ENCODE assay signal across 8 mouse cellular contexts in the genomic region with DNA sequence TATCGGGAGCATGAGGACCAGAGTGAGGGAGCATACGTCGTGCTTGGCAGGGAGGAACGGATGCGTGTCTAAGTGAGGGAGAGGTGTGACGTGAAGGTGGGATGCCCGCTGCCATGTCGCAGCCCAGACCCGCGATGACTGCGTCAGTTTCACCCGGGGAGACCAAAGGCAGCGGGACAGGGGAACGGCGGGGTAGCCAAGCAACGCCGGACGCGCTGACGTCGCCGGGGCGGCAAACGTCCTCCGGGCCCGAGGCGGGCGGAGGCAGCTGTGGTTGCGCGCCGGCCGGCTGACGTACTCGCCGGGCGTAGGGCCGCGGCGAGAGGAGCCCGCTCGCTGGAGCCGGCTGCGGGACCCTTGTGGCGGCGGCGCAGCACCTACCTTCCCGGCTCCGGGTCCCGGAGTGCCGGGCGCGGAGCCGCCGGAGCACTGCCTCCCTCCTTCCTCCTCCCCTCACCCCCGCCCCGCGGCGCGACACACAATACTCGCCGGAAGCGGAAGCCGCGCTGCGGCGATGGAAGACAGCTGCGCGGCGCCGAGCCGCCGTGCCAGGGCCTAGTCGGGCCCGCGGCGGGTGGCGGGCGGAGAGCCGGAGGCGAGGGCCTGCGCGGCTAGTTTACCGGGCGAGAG. TPM values are rescaled to one million over a fixed set of nuclear protein-coding genes. Genes with fewer than 3 reads are reported as not detected.
DNase-seq lines count a peak whose midpoint lies in the region; ATAC-seq and TF ChIP-seq lines count a peak whose summit lies in the region.

No protein-coding gene starts in this region.

- peak overlapping the region; percentile 78 for H3K27ac ChIP-seq in bone marrow macrophage, adult 2 months (ENCODE audit: insufficient read depth, low read depth, low read length)
- peak overlapping the region; percentile 95 for H3K27ac ChIP-seq in embryonic facial prominence, embryonic 15.5 days (replicated peaks)
- H3K27ac ChIP-seq in limb, embryonic 13.5 days: peak overlapping the region; percentile 90
- H3K27ac ChIP-seq in midbrain, embryonic 15.5 days: peak overlapping the region; percentile 99

- peak overlapping the region; percentile 82 for H3K4me2 ChIP-seq in embryonic facial prominence, embryonic 15.5 days (replicated peaks)
- H3K4me2 ChIP-seq in limb, embryonic 13.5 days (replicated peaks): peak overlapping the region; percentile 94
- peak overlapping the region; percentile 88 for H3K4me2 ChIP-seq in midbrain, embryonic 15.5 days

- TF ChIP-seq POLR2A in bone marrow macrophage, adult 2 months (IDR thresholded peaks at IDR 0.05; ENCODE audit: borderline replicate concordance, low read depth, low read length): 0 out of 2 replicates have a peak, but pooled peaks have one; percentile 67

- no peaks in the 10 kb centered on the region for H3K9me3 ChIP-seq in embryonic facial prominence, embryonic 15.5 days (replicated peaks)
- no peaks in the 10 kb centered on the region for H3K9me3 ChIP-seq in limb, embryonic 13.5 days
- H3K9me3 ChIP-seq in midbrain, embryonic 15.5 days: no peaks in the 10 kb centered on the region

- DNase-seq in A20 (ENCODE audit: low read depth, low spot score): peak; percentile 96
- DNase-seq in heart, adult 8-10 months (ENCODE audit: low spot score): peak; percentile 88
- DNase-seq in kidney, adult 9 months: peak; percentile 89
- peak; percentile 82 to 92 for DNase-seq in spleen, adult 18-20 months

- H3K36me3 ChIP-seq in embryonic facial prominence, embryonic 15.5 days: peaks cover 30% of the 10 kb centered on the region
- H3K36me3 ChIP-seq in limb, embryonic 13.5 days: peaks cover 49% of the 10 kb centered on the region
- peaks cover 16% of the 10 kb centered on the region for H3K36me3 ChIP-seq in midbrain, embryonic 15.5 days (replicated peaks)

- under 1% methylated on average over 80 of the region's 84 CpGs for WGBS in embryonic facial prominence, embryonic 15.5 days
- WGBS in limb, embryonic 13.5 days: under 1% methylated on average over 64 of the region's 84 CpGs
- under 1% methylated on average over 76 of the region's 84 CpGs for WGBS in midbrain, embryonic 15.5 days

- ATAC-seq in embryonic facial prominence, embryonic 15.5 days (ENCODE audit: insufficient number of reproducible peaks, low FRiP score, low TSS enrichment, low read depth): peak; percentile 93
- peak; percentile 91 for ATAC-seq in limb, embryonic 13.5 days (ENCODE audit: low FRiP score, low read depth)
- peak; percentile 94 for ATAC-seq in midbrain, embryonic 15.5 days (replicated peaks)

- TF ChIP-seq CTCF in bone marrow macrophage, adult 2 months (IDR thresholded peaks at IDR 0.05; ENCODE audit: low read depth, low read length): no peak

- peak overlapping the region; percentile 77 for H3K4me3 ChIP-seq in bone marrow macrophage, adult 2 months (ENCODE audit: insufficient read depth, low read length)
- peak overlapping the region; percentile 97 for H3K4me3 ChIP-seq in embryonic facial prominence, embryonic 15.5 days (replicated peaks)
- H3K4me3 ChIP-seq in limb, embryonic 13.5 days: peak overlapping the region; percentile 87
- peak overlapping the region; percentile 91 for H3K4me3 ChIP-seq in midbrain, embryonic 15.5 days

- no peaks in the 10 kb centered on the region for H3K27me3 ChIP-seq in embryonic facial prominence, embryonic 15.5 days
- no peaks in the 10 kb centered on the region for H3K27me3 ChIP-seq in limb, embryonic 13.5 days
- H3K27me3 ChIP-seq in midbrain, embryonic 15.5 days (replicated peaks): no peaks in the 10 kb centered on the region

- H3K9ac ChIP-seq in embryonic facial prominence, embryonic 15.5 days: peak overlapping the region; percentile 97
- peak overlapping the region; percentile 92 for H3K9ac ChIP-seq in limb, embryonic 13.5 days
- H3K9ac ChIP-seq in midbrain, embryonic 15.5 days: peak overlapping the region; percentile 95

- H3K4me1 ChIP-seq in bone marrow macrophage, adult 2 months (ENCODE audit: control insufficient read depth, insufficient read depth, low read length): peaks cover 28% of the 10 kb centered on the region
- H3K4me1 ChIP-seq in embryonic facial prominence, embryonic 15.5 days: peaks cover 25% of the 10 kb centered on the region
- H3K4me1 ChIP-seq in limb, embryonic 13.5 days: peaks cover 31% of the 10 kb centered on the region
- peaks cover 32% of the 10 kb centered on the region for H3K4me1 ChIP-seq in midbrain, embryonic 15.5 days

RNA-seq across cellular contexts. Expression of a gene that starts 1.0 kb away (rescaled TPM):
- 14.5 and 14.8 TPM in 2 replicates for polyA plus RNA-seq in bone marrow macrophage, adult 2 months (2012; ENCODE audit: insufficient read depth, insufficient read length, missing spikeins)
- 17.0 and 19.1 TPM in 2 replicates for polyA plus RNA-seq in embryonic facial prominence, embryonic 15.5 days (2015; fragmentation: Nextera tagmentation; extraction: Ambion mirVana)
- 1 to 10 TPM; 6.3 to 7.1 (median 6.9) TPM for total RNA-seq in heart, adult 8-10 months (2022)
- 22.0 and 23.1 TPM in 2 replicates for polyA plus RNA-seq in limb, embryonic 13.5 days (2015; fragmentation: Nextera tagmentation; extraction: Ambion mirVana)
- 29.0 and 31.2 TPM in 2 replicates for polyA plus RNA-seq in midbrain, embryonic 15.5 days (2015; fragmentation: Nextera tagmentation; extraction: Ambion mirVana)

RNA-seq across cellular contexts. Expression of a gene that starts 13.2 kb away (rescaled TPM):
- polyA plus RNA-seq in bone marrow macrophage, adult 2 months (2012; ENCODE audit: insufficient read depth, insufficient read length, missing spikeins): 69.5 and 84.4 TPM in 2 replicates
- polyA plus RNA-seq in embryonic facial prominence, embryonic 15.5 days (2015; fragmentation: Nextera tagmentation; extraction: Ambion mirVana): 104 and 107 TPM in 2 replicates
- total RNA-seq in heart, adult 8-10 months (2022): 10 to 100 TPM; 34.4 to 55.3 (median 45.5) TPM
- 92.5 and 96.7 TPM in 2 replicates for polyA plus RNA-seq in limb, embryonic 13.5 days (2015; fragmentation: Nextera tagmentation; extraction: Ambion mirVana)
- 124 and 138 TPM in 2 replicates for polyA plus RNA-seq in midbrain, embryonic 15.5 days (2015; fragmentation: Nextera tagmentation; extraction: Ambion mirVana)

RNA-seq across cellular contexts. Expression of a gene that starts 15.2 kb away (rescaled TPM):
- polyA plus RNA-seq in bone marrow macrophage, adult 2 months (2012; ENCODE audit: insufficient read depth, insufficient read length, missing spikeins): not detected in 2 replicates
- polyA plus RNA-seq in embryonic facial prominence, embryonic 15.5 days (2015; fragmentation: Nextera tagmentation; extraction: Ambion mirVana): 0.30 TPM in 1 of 2 replicates, not detected in the other
- not detected for total RNA-seq in heart, adult 8-10 months (2022)
- 0.31 TPM in 1 of 2 replicates, not detected in the other for polyA plus RNA-seq in limb, embryonic 13.5 days (2015; fragmentation: Nextera tagmentation; extraction: Ambion mirVana)
- polyA plus RNA-seq in midbrain, embryonic 15.5 days (2015; fragmentation: Nextera tagmentation; extraction: Ambion mirVana): 0.20 and 0.35 TPM in 2 replicates

RNA-seq across cellular contexts. Expression of a gene that starts 54.9 kb away (rescaled TPM):
- not detected in 2 replicates for polyA plus RNA-seq in bone marrow macrophage, adult 2 months (2012; ENCODE audit: insufficient read depth, insufficient read length, missing spikeins)
- polyA plus RNA-seq in embryonic facial prominence, embryonic 15.5 days (2015; fragmentation: Nextera tagmentation; extraction: Ambion mirVana): not detected in 2 replicates
- total RNA-seq in heart, adult 8-10 months (2022): not detected
- not detected in 2 replicates for polyA plus RNA-seq in limb, embryonic 13.5 days (2015; fragmentation: Nextera tagmentation; extraction: Ambion mirVana)
- not detected in 2 replicates for polyA plus RNA-seq in midbrain, embryonic 15.5 days (2015; fragmentation: Nextera tagmentation; extraction: Ambion mirVana)

Comparison
In these comparisons a context has a peak if more than half of its experiments do, and no peak if none do; other contexts are left out.
1. Peak in every context shown above with its lines: DNase-seq, ATAC-seq, H3K4me3 ChIP-seq and H3K27ac ChIP-seq.